Mouse (Mus musculus): ENCODE results near the gene Shisa5.

- TF ChIP-seq CTCF (IDR thresholded peaks at IDR 0.05) (no peak), EP300 (IDR thresholded peaks at IDR 0.05) (no peak)
These were observed 5.9 kb upstream of the Shisa5 start for GRCm38 (mm10) chr9:109032435-109032834.
